Mouse (Mus musculus) spleen, adult 2 months (tissue): ENCODE data around the gene Abhd14a.

Experiments used
- CTCF ChIP-seq: fragments of 200-500 bp; IDR thresholded peaks from 2 replicates; pipeline ENCODE4 v1.5.1; 2011; ENCODE audit warnings: mild to moderate bottlenecking, inconsistent platforms; ENCODE audit not compliant: insufficient read depth, insufficient read length, insufficient replicate concordance; ENCODE audit errors: extremely low read depth
- POLR2A ChIP-seq: fragments of 200-500 bp; IDR thresholded peaks from 2 replicates; pipeline ENCODE4 v1.6.1; 2011; ENCODE audit warnings: low read depth, low read length, inconsistent platforms

- TF ChIP-seq POLR2A (no peak), CTCF (no peak)
Measured at GRCm38 (mm10) chr9:106460401-106461025, 13.0 kb upstream of the Abhd14a start.
